Mouse (Mus musculus) heart, postnatal 10 days (tissue): ENCODE results near the gene Gpr85. TPM values are rescaled to one million over a fixed set of nuclear protein-coding genes. Genes with fewer than 3 reads are reported as not detected.
A peak's percentile ranks its signal among the peaks of the same experiment; 100 is the strongest.
"Not testable (repeated sequence)": the region's sequence is repeated elsewhere in the genome, so short reads cannot be mapped to it uniquely, and the experiment has no call there.

Source experiments
- DNase-seq, 2 experiments: peaks; one replicate each; pipeline ENCODE4 v3.0.0; 2021
- intact Hi-C: fragments of 180-260 bp; cut with DNase I; formaldehyde crosslinking; loops from one replicate; pipeline ENCODE4 v1.15.1; 2025
- total RNA-seq, 2 experiments: library from RNA; stranded (reverse); gene quantifications; 2 replicates each; pipeline ENCODE4 v1.2.3; 2021

Gene Gpr85
- total RNA-seq = under 1 TPM; 0.40 to 0.45 TPM

DNA sequence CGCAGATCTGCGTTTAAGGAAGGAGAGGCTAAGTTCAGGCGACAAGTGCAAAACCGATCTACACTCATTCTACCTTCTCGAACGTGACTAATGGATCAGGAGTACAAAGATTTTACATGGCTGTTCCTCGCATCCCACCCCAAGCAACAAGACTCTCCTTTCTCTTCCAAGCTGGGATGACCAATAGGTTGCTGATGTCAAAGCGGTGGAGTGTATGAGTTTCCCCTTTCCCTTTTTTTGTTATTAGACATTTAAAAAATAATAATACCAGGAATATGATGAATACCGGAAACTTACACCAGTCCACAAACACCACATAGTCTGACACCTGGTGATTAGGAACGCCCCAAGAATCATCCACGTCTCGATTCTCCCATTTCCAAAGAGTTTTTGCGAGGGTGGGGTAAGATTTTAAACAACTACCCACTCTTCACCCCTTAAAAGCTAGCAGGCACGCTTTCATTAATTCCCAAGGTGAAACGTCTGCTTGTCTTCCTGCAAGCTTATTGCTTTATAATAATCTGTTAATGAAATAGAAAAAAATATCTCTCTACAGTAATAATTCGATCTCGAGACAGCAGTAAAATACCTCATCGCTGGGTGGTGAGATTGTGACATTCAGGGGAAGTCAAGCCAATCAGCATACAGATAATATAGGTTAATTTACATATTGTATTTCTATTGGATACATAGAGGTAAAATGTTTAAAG lies at the start of gene Gpr85:
TSS of gene Gpr85 (minus strand) at position 598 of the 710 bp plus-strand sequence.
- intact Hi-C loops = no loop called here
- DNase-seq = peak in 1 of 2 experiments; percentile 15

DNA sequence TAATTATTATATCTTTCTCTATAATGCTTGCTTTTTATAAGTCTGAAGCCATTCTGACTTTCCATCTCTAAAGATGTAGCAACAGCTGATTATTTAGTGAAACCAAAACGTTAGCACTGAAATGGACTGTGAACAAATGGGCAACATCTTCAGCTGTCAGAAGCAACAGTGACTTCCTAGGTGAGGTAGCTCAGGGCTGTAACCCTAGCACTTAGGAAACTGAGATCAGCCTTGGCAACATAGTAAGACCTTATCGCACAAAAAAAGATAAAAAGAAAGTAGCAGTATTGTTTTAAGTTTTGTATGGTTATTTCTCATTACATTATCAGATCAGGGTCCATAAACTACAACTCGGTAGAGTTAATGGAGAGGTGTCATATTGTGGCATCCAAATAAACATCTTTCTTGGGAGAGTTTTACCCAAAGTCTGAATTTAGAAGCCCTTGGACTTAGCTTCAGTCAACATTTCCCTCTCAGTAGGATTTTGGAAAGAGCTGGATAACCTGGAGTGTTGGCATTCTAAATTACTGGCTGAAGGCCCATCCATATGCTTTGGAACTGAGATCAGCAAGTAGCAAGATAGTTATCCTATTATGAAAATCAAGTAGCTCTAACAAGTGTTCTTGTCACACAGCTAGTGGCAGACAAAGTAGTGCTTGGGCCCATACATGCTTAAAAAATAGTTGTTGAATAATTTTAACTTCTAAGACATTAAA lies 45.3 kb upstream of the Gpr85 start:
- intact Hi-C loops = no loop called here
- DNase-seq = no peak

DNA sequence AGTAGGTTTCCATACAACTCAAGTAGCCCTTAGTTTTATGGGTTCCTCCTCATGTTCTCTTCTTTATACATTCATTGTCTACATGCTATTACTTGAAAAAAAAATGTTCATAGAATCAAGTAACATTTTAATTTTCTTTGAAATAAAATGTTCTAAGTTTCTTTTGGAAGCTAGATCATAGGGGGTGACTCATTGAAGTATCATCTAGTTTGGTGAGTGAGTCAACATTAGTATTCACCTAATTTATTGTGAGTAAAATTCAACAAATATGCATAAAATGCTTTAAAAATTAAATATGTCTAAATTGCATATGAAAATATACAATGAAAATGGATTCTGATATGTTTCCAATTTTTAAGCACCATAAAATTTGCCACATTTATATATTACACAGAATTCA lies 43.2 kb upstream of the Gpr85 start:
- no peak for DNase-seq
- intact Hi-C loops = no loop called here

DNA sequence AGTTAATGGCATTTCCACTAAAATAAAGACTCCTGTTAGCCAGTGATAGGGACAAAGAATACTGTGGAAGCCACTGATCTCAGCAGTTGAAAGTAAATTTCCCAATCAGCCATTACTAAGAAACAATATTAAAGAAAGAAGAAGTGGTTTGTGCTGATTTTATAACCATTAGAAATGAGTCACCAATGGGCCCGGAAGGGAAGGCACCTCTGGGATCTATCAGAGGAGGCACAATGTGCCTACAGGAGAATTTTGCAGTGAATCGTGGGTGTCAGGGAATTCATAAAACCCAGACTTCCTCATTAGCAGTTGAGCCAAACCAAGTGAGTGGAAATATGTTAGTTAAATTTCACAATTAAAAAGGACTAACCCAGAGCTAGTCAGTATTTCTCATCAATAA lies 34.2 kb upstream of the Gpr85 start:
- DNase-seq = no peak
- intact Hi-C loops = loop anchor here (5.0 kb wide), 1 partner anchor 197 kb away; the partner anchor contains the start of gene Bmt2

DNA sequence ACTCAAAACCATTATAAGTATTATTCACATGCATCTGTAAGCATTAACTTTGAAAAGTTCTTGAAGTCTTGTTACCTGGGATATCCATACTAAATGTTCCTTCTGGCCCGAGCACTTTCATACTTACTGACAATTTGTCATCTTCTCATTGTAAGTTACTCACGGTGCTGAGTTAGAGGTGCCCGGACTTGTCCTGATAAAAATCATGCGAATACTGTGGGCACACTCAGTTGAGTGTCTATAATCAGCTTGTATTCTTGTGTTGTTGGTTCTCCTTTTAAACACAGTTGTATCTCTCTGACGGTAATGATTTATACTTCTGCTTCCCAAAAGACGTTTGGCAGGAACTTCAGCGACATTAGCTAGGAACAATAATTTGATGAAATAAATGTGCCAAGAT lies 32.3 kb upstream of the Gpr85 start:
- peak in 1 of 2 experiments; percentile 6 for DNase-seq

DNA sequence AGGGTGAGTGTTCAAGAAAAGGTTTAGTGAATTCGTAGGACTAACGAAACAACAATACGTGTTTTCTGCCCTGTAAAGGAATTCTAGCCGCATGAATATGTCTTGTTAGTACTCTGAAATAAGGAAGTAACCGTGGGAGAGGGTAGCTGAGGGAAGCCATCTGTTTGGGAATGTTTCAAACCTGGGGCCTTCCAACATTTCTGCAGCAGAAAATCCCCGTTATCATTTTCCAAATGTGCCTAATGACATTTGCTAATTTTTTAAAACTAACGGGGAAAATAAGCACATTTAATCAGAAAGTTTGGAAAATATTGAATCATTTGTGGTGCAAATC lies 31.9 kb upstream of the Gpr85 start:
- intact Hi-C loops = loop anchor here (5.0 kb wide), 1 partner anchor 194 kb away; the partner anchor contains the start of gene Bmt2
- no peak for DNase-seq

More for the DNA sequence above, 32.3 kb upstream of the Gpr85 start:
- intact Hi-C loops = loop anchor here (5.0 kb wide), 1 partner anchor 195 kb away; the partner anchor contains the start of gene Bmt2

DNA sequence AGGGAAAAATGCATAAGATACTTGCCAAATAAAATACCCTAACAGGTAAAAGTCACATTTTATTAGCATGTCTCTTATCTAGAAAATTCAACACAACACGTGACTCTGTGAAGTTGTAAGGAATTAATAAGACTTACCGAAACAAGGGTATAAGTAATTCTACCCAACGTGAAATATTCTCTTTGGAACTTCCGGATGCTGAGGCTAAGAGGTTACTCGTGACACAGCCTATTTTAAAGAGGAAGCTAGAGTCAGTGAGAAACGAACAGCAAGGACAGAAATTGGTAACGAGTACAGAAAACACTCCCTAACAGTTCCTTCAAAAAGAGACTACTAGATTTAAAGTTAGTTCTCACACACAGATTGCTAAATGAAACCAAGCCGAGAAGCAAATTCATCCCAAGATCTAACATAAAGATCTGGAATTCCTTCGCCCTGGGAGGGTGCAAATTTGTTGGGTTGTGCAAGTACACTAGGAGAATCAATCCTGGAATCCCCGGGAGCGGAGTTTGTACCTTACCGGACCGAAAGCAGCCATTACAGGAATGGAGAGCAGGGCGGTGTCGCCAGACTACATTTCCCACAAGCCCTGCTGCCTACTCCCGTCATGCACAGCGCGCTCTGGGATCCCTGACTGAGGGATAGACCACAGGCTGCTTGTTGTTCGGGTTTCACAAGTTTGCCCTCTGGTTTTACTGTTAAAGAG lies 31.3 kb upstream of the Gpr85 start, which contains the start of gene 2610001J05Rik:
TSS of gene 2610001J05Rik (minus strand) at position 600 of the 706 bp plus-strand sequence.
- intact Hi-C loops = loop anchor here (5.0 kb wide), 1 partner anchor 194 kb away; the partner anchor contains the start of gene Bmt2

DNA sequence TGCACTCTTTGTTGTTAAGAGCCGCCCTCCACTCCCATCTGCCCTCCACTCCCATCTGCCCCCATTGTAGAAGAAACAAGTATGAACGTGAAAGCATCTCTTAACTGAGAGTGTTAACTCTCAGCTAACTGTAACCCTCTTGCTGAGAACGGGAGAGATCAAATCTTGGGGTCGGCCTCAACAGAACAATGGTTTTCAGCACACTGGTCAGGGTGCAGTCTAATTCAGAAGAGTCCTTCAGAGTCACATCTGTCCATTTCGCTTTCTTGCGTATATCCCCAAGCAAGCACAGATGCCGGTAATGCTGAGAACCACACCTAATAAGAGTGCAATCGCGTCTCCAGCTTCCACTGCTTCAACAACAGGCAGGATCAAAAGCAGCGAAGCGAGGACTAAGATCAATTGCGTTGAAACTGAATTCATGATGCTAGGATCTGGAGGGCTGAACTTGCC lies 30.6 kb upstream of the Gpr85 start:
- intact Hi-C loops = loop anchor here (5.0 kb wide), 1 partner anchor 193 kb away; the partner anchor contains the start of gene Bmt2
- DNase-seq = peak; percentile 5 to 16

More for the DNA sequence above, 31.3 kb upstream of the Gpr85 start, which contains the start of gene 2610001J05Rik:
- peak; percentile 95 for DNase-seq

DNA sequence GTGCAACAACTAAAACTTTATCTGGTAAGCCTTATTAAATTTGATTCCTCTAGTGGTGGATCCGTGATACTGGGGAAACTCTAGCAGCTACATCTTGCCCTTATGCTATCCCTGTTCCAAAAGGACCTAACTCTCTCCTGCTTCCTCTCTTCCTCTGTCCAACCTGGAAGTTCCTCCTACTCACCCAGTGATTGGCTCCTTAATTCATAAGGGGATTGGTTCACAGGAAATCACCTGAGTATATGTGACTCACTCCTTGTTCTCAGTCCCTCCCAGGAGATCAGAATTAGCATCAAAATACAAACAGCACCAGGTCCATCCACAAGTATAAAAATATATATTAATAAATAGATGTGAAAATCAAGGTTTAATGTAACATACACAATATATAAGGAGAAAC lies 20.9 kb upstream of the Gpr85 start:
- intact Hi-C loops = no loop called here
- no peak for DNase-seq

DNA sequence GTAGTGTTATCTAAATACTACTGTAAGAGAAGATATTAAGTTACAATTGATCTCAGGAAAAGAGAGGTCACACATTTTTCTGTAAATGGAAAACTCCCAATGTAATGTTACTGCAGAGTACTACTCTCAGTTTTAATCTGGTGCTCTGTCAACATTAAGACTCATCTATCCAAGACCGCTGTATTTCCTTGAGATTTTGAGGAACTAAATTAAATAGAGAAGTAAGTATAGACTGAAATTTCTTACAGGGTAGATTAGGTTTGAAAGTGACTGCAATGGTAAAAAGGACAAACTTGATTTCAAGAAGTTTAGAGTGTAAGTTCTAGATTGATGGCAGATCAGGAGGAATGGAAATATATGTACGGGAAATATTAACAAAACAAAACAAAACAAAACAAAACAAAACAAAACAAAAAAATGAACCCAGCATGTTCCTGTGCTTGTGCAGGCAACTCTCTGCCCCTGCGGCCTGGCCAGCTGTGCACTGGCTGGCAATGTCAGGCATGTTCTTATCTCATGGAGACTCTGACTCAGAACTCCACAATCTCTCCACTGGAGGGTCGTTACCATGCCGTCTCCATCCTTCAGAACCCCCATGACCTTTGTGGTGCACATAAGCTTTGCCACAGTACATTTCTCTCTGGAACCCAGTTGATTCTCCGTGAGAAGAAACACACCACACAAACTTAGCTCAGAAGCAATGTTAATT lies 20.3 kb upstream of the Gpr85 start:
- peak in 1 of 2 experiments; percentile 7 for DNase-seq
- intact Hi-C loops = no loop called here

DNA sequence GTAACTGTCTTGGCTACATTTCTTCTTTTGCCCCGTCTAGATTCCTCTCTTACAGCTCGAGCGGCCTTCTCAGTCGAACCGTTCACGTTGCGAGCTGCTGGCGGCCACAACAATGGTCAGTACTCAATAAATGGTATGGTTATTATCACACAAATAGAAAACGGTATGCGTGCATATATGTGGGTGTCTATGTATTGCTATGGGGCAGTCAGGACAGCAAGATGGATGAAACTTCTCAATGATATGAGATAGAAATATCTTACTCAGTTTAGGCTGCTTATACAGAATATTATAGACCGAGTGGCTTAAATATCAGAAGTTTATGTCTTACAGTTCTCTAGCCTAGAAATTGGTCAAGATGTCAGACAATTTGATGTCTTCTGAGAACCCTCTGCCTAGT lies 14.5 kb upstream of the Gpr85 start:
- intact Hi-C loops = no loop called here
- DNase-seq = no peak

DNA sequence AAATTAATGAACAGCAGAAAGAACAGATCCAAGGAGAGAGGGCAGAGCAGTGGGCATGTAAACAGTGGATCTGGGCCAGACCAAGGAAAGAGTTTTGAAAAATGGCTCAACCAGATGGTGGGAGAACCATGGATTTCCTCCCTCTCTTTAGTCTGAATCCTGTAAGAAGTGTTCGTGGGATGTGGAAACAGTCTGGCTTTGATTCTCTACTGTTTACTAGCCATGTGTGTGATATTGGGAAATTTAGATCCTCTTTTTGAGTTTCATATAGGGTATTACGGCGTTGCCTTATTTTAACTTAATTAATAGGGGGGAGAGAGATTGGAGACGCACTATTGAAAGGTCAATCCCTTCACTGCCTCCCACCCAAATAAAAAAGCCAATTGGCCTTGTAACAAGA lies 13.5 kb upstream of the Gpr85 start:
- intact Hi-C loops = no loop called here
- DNase-seq = no peak

DNA sequence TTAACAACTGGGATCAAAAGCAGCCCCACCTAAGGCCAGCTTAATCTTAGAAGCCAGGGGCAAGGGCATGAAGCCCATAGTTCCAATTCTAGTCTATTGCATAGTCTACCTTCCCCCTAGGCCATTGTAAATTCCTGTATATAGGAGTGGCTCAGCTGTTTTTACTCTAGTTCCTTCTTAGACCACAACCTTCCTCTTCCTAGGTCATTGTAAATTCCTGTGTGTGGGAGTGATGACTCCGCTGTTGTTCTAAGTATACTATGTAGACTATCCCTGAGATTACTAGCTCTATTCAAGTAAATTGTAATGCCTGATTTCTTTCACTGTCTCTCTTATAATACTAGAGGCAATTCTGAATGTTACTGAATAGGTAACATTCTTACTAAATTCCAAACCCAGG lies 6.3 kb upstream of the Gpr85 start:
- DNase-seq, intact Hi-C loops: not testable (repeated sequence)

DNA sequence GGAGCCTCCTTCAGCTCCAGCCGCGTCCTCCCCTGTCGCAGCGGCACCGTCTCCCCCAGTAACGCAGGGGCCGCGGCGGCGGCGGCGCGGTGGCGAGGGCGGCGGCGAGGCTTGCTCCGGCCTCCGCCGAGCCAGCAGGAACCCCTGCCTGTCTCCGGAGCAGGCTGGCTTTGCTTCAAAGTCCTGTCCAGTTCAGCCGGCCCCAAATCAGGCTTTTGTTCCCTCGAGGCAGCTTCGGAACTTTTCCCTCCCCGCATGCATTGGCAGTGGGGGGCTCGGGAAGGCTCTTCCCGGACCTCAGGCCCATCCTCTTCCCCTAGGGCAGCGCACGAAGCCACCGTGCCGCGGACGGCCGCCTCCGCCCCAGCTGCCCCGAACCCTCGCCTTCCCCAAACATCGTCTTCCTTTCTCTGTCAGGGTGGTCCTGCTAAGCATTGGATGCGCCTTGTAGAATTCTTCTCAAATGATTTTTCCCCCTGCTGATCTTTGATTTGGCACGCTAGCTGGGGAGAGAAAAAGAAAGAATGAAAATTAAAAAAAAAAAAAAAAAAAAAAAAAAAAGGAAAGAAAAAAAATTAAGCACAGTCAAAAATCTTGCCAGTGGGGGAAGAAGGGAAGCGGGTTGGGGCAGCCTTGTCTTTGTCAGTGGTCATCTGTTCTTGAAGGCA lies 931 bp downstream of the Gpr85 start:
- peak; percentile 72 to 73 for DNase-seq
- intact Hi-C loops = no loop called here

DNA sequence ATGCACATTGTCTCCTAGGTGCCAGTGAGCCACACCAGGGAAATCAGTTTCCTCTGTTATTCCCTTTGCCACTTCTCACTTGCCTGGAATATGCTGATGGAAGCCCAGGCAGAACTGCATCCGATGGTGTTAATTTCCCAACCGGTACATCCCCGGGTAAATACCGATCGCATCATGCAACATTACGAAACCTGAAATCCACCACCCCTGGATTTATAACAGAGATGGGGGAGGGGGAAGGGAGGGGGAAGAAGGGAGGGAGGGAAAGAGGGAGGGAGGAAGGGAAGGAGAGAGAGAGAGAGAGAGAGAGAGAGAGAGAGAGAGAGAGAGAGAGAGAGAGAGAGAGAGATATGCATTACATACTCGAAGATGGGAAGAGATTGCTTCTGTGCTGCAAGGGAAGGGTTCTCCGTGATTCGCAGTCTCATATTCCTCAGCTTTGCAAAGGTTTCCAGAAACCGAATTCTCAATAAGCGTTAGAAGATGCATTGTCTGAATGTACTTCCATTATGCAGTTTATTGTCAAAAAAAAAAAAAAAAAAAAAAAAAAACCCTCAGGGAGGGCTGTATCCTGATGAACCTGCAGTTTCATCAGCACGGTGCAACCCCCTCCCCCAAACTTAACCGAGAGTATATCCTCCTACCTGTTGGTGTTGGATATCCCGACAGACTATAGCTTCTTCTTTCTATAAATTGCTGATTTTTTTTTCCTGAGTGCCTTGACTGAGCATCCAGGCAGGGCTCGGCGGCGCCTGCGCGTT lies 1.6 kb downstream of the Gpr85 start:
- DNase-seq = no peak
- intact Hi-C loops = no loop called here

DNA sequence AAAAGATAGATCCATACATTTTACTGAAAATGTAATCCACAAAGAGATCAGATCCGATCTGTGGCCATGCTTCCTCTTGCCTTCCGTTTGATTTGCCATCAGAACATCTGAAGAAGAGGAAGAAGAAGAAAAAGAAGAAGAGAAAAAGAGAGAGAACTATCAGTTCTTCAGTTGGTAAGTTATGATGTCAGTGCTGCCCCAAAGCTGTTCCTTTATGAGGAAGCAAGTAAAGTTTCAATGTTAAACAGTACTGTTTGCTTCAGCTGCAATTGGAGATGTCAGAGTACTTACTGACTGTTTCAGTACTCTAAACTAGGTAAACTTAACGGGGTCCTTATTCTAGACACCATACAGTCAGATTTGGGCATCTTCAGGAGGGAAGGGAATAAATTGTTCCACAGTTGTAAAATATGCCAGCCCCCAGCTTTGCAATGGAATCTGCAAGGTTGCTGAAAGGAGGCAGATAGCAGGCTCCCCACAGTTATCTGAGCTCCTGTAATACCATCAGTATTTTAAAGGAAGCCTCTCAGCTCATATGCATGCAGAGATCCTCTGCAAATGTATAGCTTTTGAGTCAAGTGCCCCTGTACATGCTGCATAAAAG lies 2.7 kb downstream of the Gpr85 start:
- DNase-seq = no peak
- intact Hi-C loops = no loop called here

DNA sequence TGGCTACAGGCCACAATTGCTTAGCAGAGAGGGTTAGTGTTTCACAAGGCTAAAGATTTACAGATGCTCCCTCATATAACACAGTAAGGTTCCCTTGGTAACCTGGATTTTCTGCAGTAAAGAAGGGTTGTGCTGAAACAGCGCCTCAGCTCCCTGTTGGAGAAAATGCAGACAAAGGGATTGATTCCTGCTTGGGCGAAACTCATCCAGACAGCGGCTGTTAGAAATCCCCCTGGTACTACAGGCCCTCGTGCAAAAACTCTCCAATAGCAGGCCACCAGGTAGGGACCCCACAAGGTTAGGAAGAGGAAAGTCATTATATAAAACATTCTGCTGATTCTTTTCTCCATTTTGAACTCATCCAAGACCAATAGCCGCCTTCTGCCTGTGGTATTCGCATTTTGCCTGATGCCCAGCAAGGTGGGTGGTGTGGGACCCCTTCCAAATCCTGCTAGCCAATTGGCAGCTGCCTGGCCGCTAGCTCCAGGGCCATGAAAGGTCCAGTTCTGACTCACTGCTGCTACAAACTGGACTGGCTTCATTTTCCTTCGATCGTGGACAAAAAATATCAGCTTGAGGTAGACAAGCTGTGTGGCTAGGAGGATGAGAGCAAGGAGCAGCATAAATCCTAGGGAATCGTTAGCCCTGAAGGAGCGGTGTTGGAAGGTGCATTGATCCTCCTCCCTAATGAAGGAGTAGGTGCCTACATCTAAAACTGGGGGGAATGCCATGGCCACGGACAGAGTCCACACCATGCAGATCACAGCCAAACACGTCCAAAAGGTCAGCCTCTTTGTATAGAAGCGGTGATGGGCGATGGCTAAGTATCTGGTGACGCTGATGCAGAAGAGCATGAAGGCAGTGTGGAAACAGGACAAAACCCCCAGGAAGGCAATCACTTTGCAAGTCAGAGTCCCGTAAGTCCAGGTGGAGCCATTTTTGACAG lies 3.7 kb downstream of the Gpr85 start:
- DNase-seq = no peak
- intact Hi-C loops = no loop called here

DNA sequence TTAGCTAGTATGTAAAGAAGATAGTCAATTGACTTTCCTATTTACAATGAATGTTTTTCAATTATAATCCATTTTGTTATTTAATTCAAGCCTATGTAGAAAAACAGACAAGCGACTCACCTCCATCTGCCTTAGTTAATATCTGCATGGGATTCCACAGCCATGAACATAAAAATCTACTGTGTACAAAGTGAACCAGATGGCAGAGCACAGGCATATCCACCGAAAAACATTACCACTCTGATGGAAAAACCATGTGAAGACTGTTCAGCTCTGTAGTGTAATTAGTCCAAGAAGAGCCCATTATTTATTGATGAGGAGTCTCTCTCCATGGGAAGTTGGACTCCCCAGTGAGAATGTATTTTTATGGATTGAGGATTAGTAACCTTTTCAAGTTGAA lies 7.0 kb downstream of the Gpr85 start:
- intact Hi-C loops = no loop called here
- DNase-seq = no peak
